Mouse (Mus musculus): ENCODE data around the gene Gm20388.
"Not testable (repeated sequence)": the region's sequence is repeated elsewhere in the genome, so short reads cannot be mapped to it uniquely, and the experiment has no call there.

The Gm20388 gene

GRCm38 (mm10) chr8:123233300-123233699, 3322.7 kb downstream of the Gm20388 start:
- no peak for DNase-seq (ENCODE audit: low read depth in 2 of 2, low spot score in 2 of 2)

GRCm38 (mm10) chr8:123233760-123234159, 3323.1 kb downstream of the Gm20388 start:
- DNase-seq (ENCODE audit: low read depth in 2 of 2, low spot score in 2 of 2) = no peak

- no peak for DNase-seq (ENCODE audit: low read depth in 2 of 2, low spot score in 2 of 2)
Measured at GRCm38 (mm10) chr8:123234918-123235519, 3324.4 kb downstream of the Gm20388 start.

- DNase-seq (ENCODE audit: low read depth in 2 of 2, low spot score in 2 of 2) = peak; percentile 84 to 94
Measured at GRCm38 (mm10) chr8:123235520-123236497, 3325.2 kb downstream of the Gm20388 start, which contains the start of gene Spata2l. Gene Spata2l (minus strand): TSS chr8:123236233.

GRCm38 (mm10) chr8:123239398-123239797, 3328.8 kb downstream of the Gm20388 start:
- no peak for DNase-seq (ENCODE audit: low read depth in 2 of 2, low spot score in 2 of 2)

- DNase-seq (ENCODE audit: low read depth in 2 of 2, low spot score in 2 of 2) = no peak
Measured at GRCm38 (mm10) chr8:123242107-123242923, 3331.7 kb downstream of the Gm20388 start.

GRCm38 (mm10) chr8:123243053-123243452, 3332.4 kb downstream of the Gm20388 start:
- no peak for DNase-seq (ENCODE audit: low read depth in 2 of 2, low spot score in 2 of 2)

GRCm38 (mm10) chr8:123244382-123244781, 3333.7 kb downstream of the Gm20388 start:
- DNase-seq (ENCODE audit: low read depth in 2 of 2, low spot score in 2 of 2) = no peak

- no peak for DNase-seq (ENCODE audit: low read depth in 2 of 2, low spot score in 2 of 2)
Measured at GRCm38 (mm10) chr8:123245543-123245942, 3334.9 kb downstream of the Gm20388 start.

GRCm38 (mm10) chr8:123247748-123248147, 3337.1 kb downstream of the Gm20388 start:
- DNase-seq (ENCODE audit: low read depth in 2 of 2, low spot score in 2 of 2) = no peak

GRCm38 (mm10) chr8:123248596-123248995, 3338.0 kb downstream of the Gm20388 start:
- DNase-seq (ENCODE audit: low read depth in 2 of 2, low spot score in 2 of 2) = no peak

GRCm38 (mm10) chr8:123250940-123251339, 3340.3 kb downstream of the Gm20388 start:
- no peak for DNase-seq (ENCODE audit: low read depth in 2 of 2, low spot score in 2 of 2)

- DNase-seq (ENCODE audit: low read depth in 2 of 2, low spot score in 2 of 2) = no peak
Measured at GRCm38 (mm10) chr8:123252925-123253324, 3342.3 kb downstream of the Gm20388 start.

- DNase-seq (ENCODE audit: low read depth in 2 of 2, low spot score in 2 of 2) = no peak
Measured at GRCm38 (mm10) chr8:123253451-123254098, 3342.9 kb downstream of the Gm20388 start.

GRCm38 (mm10) chr8:123254099-123254885, 3343.7 kb downstream of the Gm20388 start, which contains the start of the genes Zfp276 and Vps9d1:
Gene Zfp276 (plus strand): TSS chr8:123254195.
Gene Vps9d1 (minus strand): TSS chr8:123254348.
- DNase-seq (ENCODE audit: low read depth in 2 of 2, low spot score in 2 of 2) = peak; percentile 65 to 71

- no peak for DNase-seq (ENCODE audit: low read depth in 2 of 2, low spot score in 2 of 2)
Measured at GRCm38 (mm10) chr8:123255170-123255569, 3344.5 kb downstream of the Gm20388 start.

- no peak for DNase-seq (ENCODE audit: low read depth in 2 of 2, low spot score in 2 of 2)
Measured at GRCm38 (mm10) chr8:123257114-123257513, 3346.5 kb downstream of the Gm20388 start.

GRCm38 (mm10) chr8:123257593-123257992, 3347.0 kb downstream of the Gm20388 start:
- not testable (repeated sequence) for DNase-seq (ENCODE audit: low read depth in 2 of 2, low spot score in 2 of 2)

GRCm38 (mm10) chr8:123267926-123268656, 3357.4 kb downstream of the Gm20388 start:
- no peak for DNase-seq (ENCODE audit: low read depth in 2 of 2, low spot score in 2 of 2)
